Mouse (Mus musculus) adrenal gland, postnatal 36 days (tissue): ENCODE measurements at regions not wholly inside any gene's neighbourhood (a gene's known extent, or its start where the extent isn't known, plus 50 kb on each side); places are given as distances from the start of the nearest gene placed in this dataset.
"Not testable (repeated sequence)": the region's sequence is repeated elsewhere in the genome, so short reads cannot be mapped to it uniquely, and the experiment has no call there.

Experiments
- DNase-seq, 2 experiments: peaks; one replicate each; pipeline ENCODE4 v3.0.0; 2021; ENCODE audit warnings: mixed read lengths in 1 of 2

DNA sequence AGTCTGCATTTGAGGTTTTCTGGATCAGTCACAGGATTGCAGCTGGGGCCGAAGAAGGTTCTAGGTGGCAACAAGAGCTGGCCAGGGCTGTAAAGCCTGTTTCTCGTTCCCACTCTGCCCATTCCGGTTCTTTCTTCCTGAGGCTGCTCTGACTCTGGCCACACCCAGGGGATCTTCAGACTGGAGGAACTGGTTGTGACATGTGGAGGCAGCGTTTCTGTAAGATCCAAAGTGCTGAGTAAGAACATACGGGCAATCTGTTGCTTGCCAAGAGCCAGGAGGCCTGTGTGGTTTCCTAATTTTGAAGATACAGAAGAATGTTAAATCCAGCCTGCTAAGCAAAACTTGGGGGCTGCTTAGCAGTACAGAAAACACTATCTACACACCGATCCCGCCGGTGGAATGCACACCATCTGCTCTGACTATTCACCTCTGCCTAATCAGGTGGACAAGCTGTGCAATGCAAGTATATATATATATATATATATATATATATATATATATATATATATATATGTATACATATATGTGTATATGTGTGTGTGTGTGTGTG, 99.3 kb upstream of the Bmp2k start:
- no peak for DNase-seq

DNA sequence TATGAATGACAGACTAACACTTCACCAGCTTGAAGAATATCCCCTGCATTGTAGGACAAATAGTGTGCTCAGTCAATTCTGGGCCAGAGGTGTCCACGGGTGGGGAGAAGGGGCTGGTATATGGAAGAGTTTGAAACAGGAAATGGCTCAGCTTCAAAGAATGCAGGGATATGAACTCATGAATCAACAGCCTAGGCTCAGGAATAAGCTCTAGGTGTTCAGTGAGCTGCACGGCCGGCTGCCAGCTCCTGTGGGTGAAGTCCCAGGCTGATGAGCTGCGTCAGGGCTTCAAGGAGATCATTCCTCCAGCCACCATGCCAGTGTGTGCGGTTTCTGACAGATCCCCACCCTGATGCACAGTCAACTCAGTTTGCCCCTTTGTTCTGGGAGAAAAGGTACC, 98.8 kb upstream of the Bmp2k start:
- DNase-seq, result no peak

DNA sequence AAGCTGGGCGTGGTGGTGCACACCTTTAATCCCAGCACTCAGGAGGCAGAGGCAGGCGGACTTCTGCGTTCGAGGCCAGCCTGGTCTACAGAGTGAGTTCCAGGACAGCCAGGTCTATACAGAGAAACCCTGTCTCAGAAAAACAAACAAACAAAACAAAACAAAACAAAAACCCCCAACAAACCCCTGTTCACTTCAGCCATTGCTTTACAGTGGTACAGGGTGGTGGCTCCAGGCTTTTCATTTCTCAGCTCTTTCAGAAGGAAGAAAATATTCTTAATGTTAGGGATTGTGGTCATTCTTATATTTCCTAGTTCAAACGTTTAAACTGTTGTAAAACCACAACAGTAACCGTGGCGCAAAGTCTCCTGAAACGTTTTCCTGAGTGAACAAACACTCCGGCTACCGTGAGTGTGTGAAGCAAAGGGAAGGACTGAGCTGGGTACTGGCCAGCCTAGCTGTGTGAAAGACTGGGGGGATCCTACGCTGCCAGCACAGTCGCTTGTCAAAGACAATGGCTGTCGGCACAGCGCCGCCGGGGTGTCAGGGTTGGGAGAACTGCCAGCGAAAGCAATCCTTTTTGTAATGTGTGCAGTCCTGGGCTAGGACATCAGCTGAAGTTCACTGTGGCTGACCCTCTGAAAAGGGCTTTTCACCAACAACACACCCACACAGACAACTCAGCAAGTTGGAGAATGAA, 91.8 kb upstream of the Bmp2k start:
- peak; percentile 45 to 48 for DNase-seq

DNA sequence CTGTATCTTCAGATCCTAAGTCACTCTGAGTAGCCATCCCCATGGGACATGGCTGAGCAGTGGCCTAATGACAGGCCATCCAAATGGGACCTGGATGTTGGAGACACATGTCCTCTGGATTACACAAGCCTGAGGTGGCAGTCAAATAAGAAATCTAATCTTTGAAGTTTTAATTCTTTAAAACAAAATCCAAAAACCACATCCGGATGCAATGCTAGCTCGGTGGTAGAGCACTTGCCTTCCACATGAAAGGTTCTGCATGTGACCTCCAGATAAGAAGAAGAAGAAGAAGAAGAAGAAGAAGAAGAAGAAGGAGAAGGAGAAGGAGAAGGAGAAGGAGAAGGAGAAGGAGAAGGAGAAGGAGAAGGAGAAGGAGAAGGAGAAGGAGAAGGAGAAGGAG, 89.1 kb upstream of the Bmp2k start:
- DNase-seq, result not testable (repeated sequence)

DNA sequence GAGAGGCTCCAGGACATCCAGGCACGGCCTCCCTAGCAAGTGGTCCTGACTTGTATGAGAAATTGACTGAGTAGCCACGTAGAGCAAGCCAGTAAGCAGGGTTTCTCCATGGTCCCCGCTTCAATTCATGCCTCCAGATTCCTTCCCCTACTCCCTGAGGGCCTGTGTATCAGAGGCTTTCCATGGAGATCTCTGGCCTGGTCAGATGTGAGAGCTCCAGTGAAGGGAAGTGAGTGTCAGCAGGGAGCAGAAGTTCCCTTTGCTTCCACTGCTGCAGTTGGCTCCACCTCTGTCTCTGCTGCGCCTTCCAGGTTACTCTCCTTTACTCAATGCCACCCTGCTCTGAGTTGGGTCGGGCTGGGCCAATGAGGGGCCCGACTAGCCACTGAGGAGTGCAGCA, 88.3 kb upstream of the Bmp2k start:
- DNase-seq, result no peak

DNA sequence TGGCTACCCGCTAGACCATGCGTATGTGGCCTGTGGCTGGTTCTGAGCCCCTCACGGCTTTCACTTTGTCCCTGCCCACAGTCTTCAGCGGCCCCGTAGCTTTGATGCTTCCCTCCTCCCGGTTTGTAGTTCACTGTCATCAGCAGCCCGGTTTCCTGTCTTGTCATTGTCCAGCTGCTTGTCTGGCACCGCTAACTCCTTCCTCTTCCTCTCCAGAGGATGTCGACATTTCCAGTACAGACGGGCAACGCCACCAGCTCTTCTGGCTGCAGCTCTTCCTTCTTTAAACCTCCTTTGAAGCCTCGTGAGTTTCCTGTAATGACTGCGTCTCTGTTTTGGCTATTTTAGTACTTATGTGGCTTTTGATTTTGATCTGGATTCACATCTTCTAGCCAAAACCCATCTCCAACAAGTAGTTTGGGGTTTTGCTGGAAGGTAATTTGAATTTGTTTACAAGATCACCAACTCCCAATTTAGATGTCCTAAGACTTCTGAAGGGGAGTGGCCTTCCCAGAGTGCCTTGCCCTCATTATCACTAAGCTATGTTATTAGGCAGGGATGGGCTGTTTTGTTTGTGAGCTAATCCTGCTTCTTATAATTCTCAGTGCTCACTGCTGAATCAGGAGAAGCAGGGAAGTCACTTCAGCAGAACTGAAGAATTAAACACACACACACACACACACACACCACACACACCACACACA, 85.8 kb upstream of the Bmp2k start:
- peak; percentile 44 to 57 for DNase-seq

DNA sequence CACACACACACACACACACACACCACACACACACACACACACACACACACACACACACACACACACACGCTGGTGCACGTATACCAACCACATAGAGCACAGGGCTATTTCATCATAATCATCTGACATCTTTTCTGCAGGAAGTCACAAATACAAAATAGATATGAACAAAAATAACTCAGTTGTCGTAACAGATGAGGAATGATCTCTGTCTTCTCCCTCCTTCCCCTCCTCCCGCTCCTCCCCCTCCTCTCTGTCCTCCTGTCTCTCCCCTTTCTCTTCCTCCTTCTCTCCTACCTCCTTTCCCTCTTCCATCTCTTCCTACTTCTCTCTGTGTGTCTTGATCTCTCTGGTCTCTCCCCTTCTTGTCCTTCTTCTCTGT, 85.2 kb upstream of the Bmp2k start:
- DNase-seq, result no peak

DNA sequence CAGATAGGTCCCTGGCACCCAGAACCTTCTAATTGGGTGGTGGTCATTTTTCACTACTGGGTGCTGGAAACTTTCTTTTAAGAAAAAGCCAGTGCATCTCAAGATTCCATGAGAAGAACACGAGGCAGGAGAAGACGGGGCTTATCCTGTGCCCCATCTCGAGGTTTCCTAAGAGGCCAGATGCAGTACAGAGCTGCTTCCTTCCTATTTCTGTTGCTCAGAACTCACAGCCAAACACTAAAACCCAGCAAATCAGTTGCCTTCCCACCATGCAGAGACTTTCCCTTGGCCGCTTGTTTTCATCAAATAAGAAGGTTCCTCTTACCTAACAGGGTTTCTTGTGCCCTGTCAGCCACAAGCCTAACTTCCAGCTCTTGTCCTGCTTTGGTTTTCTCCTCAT, 84.7 kb upstream of the Bmp2k start:
- no peak for DNase-seq

DNA sequence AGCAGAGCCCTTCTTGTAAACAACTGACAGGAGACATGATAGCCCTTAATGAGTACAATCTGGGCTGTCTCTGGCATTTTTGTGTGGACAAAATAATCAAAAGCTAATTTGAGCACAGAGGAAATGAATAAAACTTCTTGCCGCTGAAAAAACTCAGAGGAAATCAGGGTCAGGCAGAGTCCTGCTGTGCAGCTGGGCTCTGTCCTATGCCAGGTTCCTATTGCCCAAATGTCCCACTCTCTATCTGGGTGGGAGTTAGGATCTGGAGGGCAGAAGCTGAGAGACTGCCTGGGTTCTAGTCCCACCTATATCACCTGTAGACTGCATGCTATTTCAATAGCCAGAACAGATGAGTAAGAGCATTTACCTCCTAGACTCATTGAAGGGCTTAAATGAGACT, 83.8 kb upstream of the Bmp2k start:
- DNase-seq, result no peak

DNA sequence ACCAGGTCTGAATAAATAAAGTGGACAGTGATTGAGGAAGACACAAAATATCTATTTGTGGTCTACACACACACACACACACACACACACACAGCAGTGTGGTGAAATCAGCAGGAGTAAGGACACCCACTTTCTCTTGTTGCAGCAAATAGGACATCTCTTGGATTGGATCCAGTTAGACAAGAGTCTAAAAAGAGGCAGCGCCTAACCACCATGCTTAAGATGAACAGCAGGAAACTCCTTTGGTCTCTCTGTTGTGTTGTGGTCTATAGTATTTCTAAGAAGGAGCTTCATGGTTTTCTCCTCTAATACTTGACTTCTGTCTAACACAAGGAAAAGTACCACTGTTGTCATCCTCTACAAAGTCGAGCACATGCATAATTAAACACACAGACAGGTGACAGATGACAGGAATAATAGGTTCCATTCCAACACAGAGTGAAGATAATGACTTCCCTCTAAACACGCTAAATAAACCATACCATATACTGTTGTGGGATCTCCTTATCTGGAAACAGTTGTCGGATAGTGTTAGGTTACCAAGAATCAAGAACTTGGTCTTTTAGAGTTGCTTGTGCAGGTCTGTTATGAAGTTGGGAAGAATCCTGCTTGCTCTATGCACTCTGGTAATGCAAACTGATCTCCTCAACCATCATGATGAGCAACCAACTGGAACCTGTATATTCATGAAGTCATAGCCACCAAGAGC, 82.6 kb upstream of the Bmp2k start:
- DNase-seq, result no peak

DNA sequence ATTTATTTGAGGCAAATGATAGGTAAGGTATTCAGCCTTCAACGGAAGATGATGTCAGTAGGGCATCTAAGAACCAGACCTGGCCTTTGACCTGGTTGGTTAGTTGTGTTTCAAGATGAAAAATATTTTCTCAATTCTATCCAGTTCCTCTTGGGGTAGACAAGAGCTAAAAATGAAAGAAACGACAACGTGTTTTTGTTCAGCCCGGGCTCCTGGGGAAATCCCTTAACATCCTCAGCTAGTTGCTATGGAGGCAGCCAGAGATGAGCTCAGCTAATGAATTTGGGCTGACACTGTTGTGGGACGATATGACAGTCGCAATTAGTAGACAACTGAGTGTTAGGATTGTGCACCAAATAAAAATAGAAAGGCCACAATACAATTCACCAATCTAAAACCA, 80.6 kb upstream of the Bmp2k start:
- no peak for DNase-seq

DNA sequence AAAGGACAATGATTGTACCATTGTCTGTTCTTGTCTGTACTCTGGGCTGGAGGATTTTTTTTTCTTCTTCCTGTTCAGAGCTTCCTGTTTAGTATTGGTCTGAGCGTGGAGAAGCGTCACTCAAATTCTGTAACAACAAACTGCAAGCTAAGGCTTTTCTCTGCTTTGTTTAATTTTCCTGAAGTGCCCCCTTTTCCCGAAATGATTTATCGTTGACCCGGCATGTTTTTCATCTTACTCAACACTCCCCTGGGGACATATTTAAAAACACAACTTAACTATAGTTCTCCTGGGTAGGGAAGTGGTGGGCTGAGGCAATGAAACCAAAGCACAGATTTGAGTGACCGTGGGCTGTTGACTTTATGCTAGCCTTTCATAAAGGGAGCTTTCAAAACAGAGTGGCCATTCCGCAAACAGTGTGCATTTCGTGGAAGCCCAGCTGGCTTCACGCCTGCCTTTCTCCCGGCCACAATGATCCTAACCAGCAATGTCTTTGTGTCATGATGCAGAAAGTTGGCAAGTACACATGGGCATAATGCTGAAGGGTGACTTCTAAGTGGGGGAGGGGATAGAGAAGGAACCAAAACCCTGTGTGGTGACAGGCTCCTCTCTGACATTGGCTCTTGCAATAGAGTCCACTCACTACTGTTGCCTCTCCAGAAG, 79.8 kb upstream of the Bmp2k start:
- no peak for DNase-seq

DNA sequence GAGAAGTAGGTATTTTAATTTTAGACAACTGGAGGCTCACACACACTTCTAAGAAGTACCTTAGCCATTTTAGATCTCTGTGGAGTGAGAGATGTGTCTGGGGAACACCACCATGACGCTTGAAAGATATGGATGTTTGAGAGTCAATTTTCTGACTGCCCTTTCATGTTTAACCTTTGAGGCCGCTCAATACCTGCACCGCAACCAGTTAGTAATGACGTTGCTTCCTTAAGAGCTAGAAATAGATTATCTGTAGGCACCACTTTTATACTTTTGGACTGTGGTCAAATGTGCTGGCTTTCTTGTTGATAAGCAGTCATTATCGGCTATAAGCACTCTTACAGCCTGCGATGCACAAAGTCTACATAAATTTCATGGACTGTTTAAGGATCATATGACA, 78.3 kb upstream of the Bmp2k start:
- no peak for DNase-seq

DNA sequence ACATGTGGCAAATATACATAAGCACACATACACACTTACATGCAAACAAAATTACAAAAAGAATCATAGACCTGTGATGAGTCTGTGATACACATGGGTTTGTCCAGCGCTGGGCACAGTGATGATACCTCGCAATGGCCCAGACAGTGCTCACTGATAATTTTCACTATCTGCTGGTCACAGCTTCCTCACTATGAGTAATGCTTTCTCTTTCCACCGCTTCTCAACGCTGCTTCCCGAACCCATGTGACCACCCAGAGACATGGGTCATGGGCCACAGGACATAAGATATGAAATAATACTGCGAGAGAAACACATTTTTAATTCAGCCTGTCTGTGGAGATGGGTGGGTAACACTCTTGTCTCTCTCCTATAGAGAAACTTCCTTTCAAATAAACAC, 76.5 kb upstream of the Bmp2k start:
- no peak for DNase-seq

DNA sequence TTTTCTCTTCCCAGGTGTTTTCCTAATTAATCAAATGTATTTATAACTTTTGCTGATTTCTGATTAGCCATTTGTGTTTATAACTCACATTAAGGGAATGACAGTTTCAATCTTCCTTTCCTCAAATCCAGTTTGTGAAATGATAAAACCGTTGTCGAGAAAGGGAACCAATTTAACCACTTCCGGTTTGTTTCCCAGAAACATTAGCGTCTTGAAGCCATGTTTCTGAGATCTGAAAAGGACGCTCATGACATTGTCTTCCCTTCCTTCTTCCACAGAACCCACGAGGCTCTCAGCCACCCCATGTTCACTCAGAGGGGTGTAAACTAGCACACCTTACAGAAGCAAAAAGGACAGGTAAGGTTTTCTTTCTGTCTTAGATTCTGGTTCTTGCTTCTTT, 76.0 kb upstream of the Bmp2k start:
- DNase-seq, result no peak

DNA sequence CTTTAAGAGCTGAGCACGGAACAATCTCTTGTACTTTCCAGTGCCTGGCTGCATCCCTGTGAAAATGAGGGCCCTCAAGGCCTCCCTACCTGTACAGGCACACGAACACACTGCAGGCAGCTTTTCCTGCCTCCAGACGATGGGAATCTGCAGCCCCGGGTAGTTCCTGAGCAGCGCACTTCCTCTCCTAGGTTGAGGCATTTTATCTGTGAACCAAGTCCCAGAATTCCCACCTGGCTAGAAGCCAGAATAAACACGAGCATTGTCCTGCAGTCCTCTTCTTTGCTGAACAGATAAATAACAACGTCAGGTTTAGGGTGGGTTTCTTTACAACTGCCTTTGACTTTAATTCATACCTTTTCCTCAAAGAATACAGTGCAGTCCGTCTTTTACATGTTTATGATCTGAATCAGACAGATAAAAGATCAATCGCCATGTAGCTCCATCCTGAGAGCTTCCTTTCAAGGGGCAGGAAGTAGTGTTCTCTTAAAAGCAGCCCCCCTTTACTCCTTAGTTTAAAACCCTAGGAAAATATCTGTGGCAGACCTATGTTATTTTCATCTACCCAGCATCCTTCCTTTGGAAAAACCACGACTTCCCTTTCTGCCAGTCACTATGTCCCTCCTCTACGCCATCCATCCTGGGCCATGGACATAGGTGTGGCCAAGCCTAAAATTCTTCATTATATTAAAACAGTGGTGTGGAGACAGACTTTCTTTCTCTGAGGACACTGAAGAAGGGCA, 75.3 kb upstream of the Bmp2k start:
- peak; percentile 62 to 69 for DNase-seq

DNA sequence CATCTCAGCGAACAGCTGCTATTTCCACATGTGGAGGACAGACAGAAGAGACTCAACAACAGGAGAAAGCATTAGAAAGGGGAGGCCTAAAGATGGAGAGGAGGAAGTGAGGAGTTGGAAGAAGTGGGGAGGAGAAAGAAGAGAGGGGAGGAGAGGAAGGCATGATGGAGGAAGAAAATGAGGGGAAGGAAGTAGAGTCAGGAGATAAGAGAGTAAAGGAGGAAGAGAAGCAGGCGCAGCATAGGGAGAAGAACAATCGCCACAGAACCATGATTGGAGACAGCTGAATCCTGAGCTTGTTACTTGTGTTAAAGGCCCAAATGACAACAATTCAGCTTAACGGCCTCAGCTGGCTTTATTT, 74.8 kb upstream of the Bmp2k start:
- no peak for DNase-seq

DNA sequence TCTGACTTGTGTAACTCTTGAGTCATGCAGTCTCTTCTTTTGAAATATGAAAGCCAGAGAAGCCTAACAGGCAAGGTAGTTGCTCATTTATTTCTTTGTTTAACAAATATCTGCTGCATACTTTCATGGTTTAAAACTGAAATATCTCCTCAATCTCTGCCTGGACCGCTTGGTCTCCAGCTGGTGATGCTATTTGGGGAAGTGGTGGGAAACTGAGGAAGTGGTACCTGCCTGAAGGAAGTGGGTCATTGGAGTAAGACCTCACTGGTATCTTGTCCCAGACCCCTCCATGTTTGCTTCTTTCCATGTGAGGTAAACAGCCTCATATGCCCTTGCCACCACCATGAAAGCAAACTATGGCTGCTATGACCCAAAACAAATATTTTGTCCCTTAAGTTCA, 74.0 kb upstream of the Bmp2k start:
- DNase-seq, result no peak

DNA sequence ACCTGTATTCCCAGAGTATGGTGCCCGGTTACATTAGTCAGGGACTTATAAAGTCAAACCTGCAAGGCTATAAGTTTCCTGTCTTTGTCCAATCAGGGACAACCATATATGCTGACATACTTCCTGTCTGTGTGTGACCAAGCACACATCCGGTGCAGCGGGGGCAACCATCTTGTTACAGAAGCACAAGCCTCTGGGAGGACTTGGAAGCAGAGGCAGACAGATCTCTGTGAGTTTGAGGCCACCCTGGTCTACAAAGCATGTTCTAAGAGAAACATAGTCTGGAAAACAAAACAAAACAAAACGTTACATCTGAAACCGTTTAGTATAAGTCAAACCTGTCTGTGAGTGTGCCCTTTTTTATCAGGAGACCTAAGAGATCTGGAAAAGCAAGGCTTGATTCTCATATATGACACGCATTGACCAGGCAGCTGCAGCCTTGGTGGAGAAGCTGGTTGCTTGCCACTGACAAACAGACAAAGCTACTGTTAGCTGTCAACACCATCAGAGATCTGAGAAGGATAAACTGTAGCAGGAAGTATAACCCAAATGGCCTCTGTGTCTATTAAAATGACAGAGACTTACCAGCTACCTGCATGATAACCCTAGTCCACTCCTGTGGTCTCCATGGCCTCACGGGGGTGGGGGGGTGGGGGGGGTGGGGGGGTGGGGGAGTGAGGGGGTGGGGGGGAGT, 72.6 kb upstream of the Bmp2k start:
- no peak for DNase-seq

DNA sequence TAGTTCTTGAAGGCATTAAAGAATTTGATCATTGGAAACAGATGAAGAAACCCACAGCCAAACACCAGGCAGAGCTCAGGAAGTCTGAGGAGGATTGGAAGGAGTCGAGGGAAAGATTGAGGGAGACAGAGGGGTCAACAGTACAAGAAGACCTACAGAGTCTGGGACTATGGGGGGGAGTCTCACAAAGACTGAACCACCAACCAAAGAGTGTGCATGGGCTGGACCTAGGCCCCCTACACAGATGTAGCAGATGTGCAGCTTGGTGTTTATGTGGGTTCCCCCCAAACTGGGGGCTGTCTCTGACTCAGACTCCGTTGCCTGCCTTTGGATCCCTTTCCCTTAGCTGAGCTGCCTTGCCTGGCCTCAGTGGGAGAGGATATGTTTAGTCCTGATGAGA, 71.5 kb upstream of the Bmp2k start:
- DNase-seq, result no peak

DNA sequence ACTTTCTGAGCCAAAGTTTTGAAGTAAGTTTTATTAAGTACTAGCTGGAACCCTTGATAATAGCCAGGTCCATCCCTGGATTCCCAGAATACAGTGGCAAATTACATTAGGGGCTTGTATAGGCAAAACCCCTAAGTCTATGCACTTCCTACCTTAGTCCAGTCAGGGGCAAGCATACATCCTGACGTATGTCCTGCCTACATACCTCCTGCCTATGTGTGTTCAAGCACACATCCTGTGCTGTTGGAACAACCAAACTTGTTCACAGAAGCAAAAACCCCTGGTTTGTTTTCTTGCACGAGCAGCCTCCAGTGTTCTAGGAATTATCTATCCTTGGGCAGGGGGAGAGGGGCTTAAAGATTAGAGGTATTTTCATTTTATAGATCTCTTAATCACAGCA, 66.4 kb upstream of the Bmp2k start:
- DNase-seq, result no peak
